In genomic region chrX:82741478-82741877, GRCm38 (mm10) we compare ENCODE assay signal across 23 mouse cellular contexts.
A peak's percentile ranks its signal among the peaks of the same experiment; 100 is the strongest.
DNase-seq lines count a peak whose midpoint lies in the region; ATAC-seq and TF ChIP-seq lines count a peak whose summit lies in the region.
"Had no signal": no experiment of that assay in that cellular context is flagged by ENCODE, and none has a peak within 500 bp of the region (broad histone marks: within the 10 kb centered on the region; RNA-seq: fewer than 3 reads in every experiment).

No protein-coding gene starts in this region.

- DNase-seq in midbrain, embryonic 11.5 days (ENCODE audit: low spot score, missing footprints) = no peak
- no peak for DNase-seq in midbrain, postnatal 0 days (ENCODE audit: low spot score)
- peak; percentile 13 for DNase-seq in ES-E14 (ENCODE audit: low read depth, low spot score)
- DNase-seq in urinary bladder, postnatal 14 days (ENCODE audit: low spot score) = no peak
- DNase-seq in B cell, adult 2 months = no peak
- DNase-seq: adrenal gland, postnatal 14 days; cerebellum, adult 18-20 months; cerebellum, adult 9-11 months; cerebellum, postnatal 36 days; forebrain, postnatal 0 days; gastrocnemius, postnatal 14 days; heart, adult 2 months; heart, postnatal 14 days had no signal

- H3K9ac ChIP-seq in midbrain, embryonic 11.5 days (ENCODE audit: low read length) = no peak overlapping the region
- H3K9ac ChIP-seq in midbrain, postnatal 0 days (replicated peaks; ENCODE audit: low read length, poor library complexity, severe bottlenecking) = no peak overlapping the region
- H3K9ac ChIP-seq in ES-E14 (ENCODE audit: insufficient read depth, low read depth, low read length, poor library complexity, severe bottlenecking) = no peak overlapping the region
- no peak overlapping the region for H3K9ac ChIP-seq in midbrain, embryonic 13.5 days (replicated peaks)
- H3K9ac ChIP-seq in neural tube, embryonic 15.5 days (replicated peaks) = no peak overlapping the region
- H3K9ac ChIP-seq: embryonic facial prominence, embryonic 15.5 days; forebrain, embryonic 12.5 days; forebrain, postnatal 0 days; heart, embryonic 15.5 days; hindbrain, embryonic 14.5 days had no signal

- ATAC-seq in midbrain, embryonic 11.5 days (ENCODE audit: low FRiP score) = peak; percentile 35
- ATAC-seq in midbrain, postnatal 0 days (ENCODE audit: low FRiP score) = no peak
- peak; percentile 50; the same call in 1 of the 2 replicates for ATAC-seq in midbrain, embryonic 13.5 days
- ATAC-seq in neural tube, embryonic 15.5 days (ENCODE audit: low FRiP score) = no peak
- ATAC-seq: activated CD4-positive, CD25-positive, alpha-beta regulatory T cell, adult 4 months; forebrain, postnatal 0 days had no signal

- no peak for TF ChIP-seq CTCF in midbrain, postnatal 0 days (IDR thresholded peaks at IDR 0.05)

- no peaks in the 10 kb centered on the region for H3K9me3 ChIP-seq in midbrain, embryonic 11.5 days (ENCODE audit: control insufficient read depth, low read length)
- no peaks in the 10 kb centered on the region for H3K9me3 ChIP-seq in midbrain, postnatal 0 days (ENCODE audit: low read length)
- H3K9me3 ChIP-seq in ES-E14 (ENCODE audit: control insufficient read depth, insufficient read depth, low read depth, low read length) = no peaks in the 10 kb centered on the region
- no peaks in the 10 kb centered on the region for H3K9me3 ChIP-seq in midbrain, embryonic 13.5 days
- H3K9me3 ChIP-seq in neural tube, embryonic 15.5 days (replicated peaks) = no peaks in the 10 kb centered on the region
- H3K9me3 ChIP-seq: embryonic facial prominence, embryonic 15.5 days; forebrain, embryonic 12.5 days; heart, embryonic 15.5 days had no signal

- H3K27me3 ChIP-seq in midbrain, embryonic 11.5 days (ENCODE audit: control insufficient read depth, insufficient read depth, low read length) = no peaks in the 10 kb centered on the region
- H3K27me3 ChIP-seq in midbrain, postnatal 0 days (ENCODE audit: insufficient read depth, low read length) = no peaks in the 10 kb centered on the region
- no peaks in the 10 kb centered on the region for H3K27me3 ChIP-seq in midbrain, embryonic 13.5 days
- no peaks in the 10 kb centered on the region for H3K27me3 ChIP-seq in neural tube, embryonic 15.5 days (replicated peaks)
- H3K27me3 ChIP-seq: CH12.LX; embryonic facial prominence, embryonic 15.5 days; forebrain, embryonic 12.5 days; heart, embryonic 15.5 days had no signal

- H3K4me3 ChIP-seq in midbrain, embryonic 11.5 days (ENCODE audit: low read depth, low read length) = no peak overlapping the region
- no peak overlapping the region for H3K4me3 ChIP-seq in midbrain, postnatal 0 days (ENCODE audit: low read depth, low read length)
- no peak overlapping the region for H3K4me3 ChIP-seq in ES-E14 (ENCODE audit: insufficient read depth in 1 of 2, low read depth in 1 of 2, low read length in 2 of 2, poor library complexity in 1 of 2, severe bottlenecking in 1 of 2)
- H3K4me3 ChIP-seq in midbrain, embryonic 13.5 days (replicated peaks) = no peak overlapping the region
- H3K4me3 ChIP-seq in neural tube, embryonic 15.5 days (replicated peaks) = no peak overlapping the region
- H3K4me3 ChIP-seq: embryonic facial prominence, embryonic 15.5 days; forebrain, embryonic 12.5 days; heart, adult 2 months; heart, embryonic 15.5 days had no signal

- no peaks in the 10 kb centered on the region for H3K4me1 ChIP-seq in midbrain, embryonic 11.5 days (ENCODE audit: control insufficient read depth, insufficient read depth, low read length)
- H3K4me1 ChIP-seq in midbrain, postnatal 0 days (ENCODE audit: insufficient read depth, low read length) = no peaks in the 10 kb centered on the region
- H3K4me1 ChIP-seq in ES-E14 (ENCODE audit: control insufficient read depth in 2 of 2, insufficient read depth in 2 of 2, low read length in 2 of 2, poor library complexity in 1 of 2) = no peaks in the 10 kb centered on the region
- no peaks in the 10 kb centered on the region for H3K4me1 ChIP-seq in midbrain, embryonic 13.5 days (replicated peaks)
- no peaks in the 10 kb centered on the region for H3K4me1 ChIP-seq in neural tube, embryonic 15.5 days
- H3K4me1 ChIP-seq: embryonic facial prominence, embryonic 15.5 days; forebrain, embryonic 12.5 days; heart, embryonic 15.5 days had no signal

- in situ Hi-C loops in ES-E14 (cut with MboI; ENCODE audit: low sequenced_read_pairs in 2 of 2, unreplicated experiment in 2 of 2) = no loop called here

- H3K36me3 ChIP-seq in midbrain, embryonic 11.5 days (ENCODE audit: control insufficient read depth, insufficient read depth, low read length) = no peaks in the 10 kb centered on the region
- no peaks in the 10 kb centered on the region for H3K36me3 ChIP-seq in midbrain, postnatal 0 days (ENCODE audit: insufficient read depth, low read length)
- H3K36me3 ChIP-seq in ES-E14 (ENCODE audit: control insufficient read depth, insufficient read depth, low read length, poor library complexity, severe bottlenecking) = no peaks in the 10 kb centered on the region
- no peaks in the 10 kb centered on the region for H3K36me3 ChIP-seq in midbrain, embryonic 13.5 days
- no peaks in the 10 kb centered on the region for H3K36me3 ChIP-seq in neural tube, embryonic 15.5 days
- H3K36me3 ChIP-seq: embryonic facial prominence, embryonic 15.5 days; forebrain, embryonic 12.5 days; G1E; heart, embryonic 15.5 days had no signal

- no peak overlapping the region for H3K27ac ChIP-seq in midbrain, embryonic 11.5 days (ENCODE audit: low read depth, low read length)
- H3K27ac ChIP-seq in midbrain, postnatal 0 days (ENCODE audit: low read depth, low read length) = no peak overlapping the region
- no peak overlapping the region for H3K27ac ChIP-seq in ES-E14 (ENCODE audit: insufficient read depth, low read depth, low read length, poor library complexity, severe bottlenecking)
- H3K27ac ChIP-seq in midbrain, embryonic 13.5 days = no peak overlapping the region
- H3K27ac ChIP-seq in neural tube, embryonic 15.5 days (replicated peaks) = no peak overlapping the region
- H3K27ac ChIP-seq: embryonic facial prominence, embryonic 15.5 days; forebrain, embryonic 12.5 days; heart, adult 2 months; heart, embryonic 15.5 days; hindbrain, embryonic 14.5 days had no signal

- H3K4me2 ChIP-seq in midbrain, embryonic 11.5 days = no peak overlapping the region
- H3K4me2 ChIP-seq in midbrain, postnatal 0 days (ENCODE audit: low read depth, low read length, poor library complexity, severe bottlenecking) = no peak overlapping the region
- no peak overlapping the region for H3K4me2 ChIP-seq in midbrain, embryonic 13.5 days (replicated peaks)
- H3K4me2 ChIP-seq in neural tube, embryonic 15.5 days = no peak overlapping the region
- H3K4me2 ChIP-seq: embryonic facial prominence, embryonic 15.5 days; forebrain, embryonic 12.5 days; heart, embryonic 11.5 days; heart, embryonic 15.5 days; hindbrain, embryonic 14.5 days had no signal

TF ChIP-seq in ES-E14, 5 proteins besides CTCF, POLR2A, EP300 and RAD21:
- TF ChIP-seq ZNF384 (IDR thresholded peaks at IDR 0.05; ENCODE audit: low read depth, low read length) (no peak), CHD2 (IDR thresholded peaks at IDR 0.05; ENCODE audit: low read depth, low read length) (no peak), ZC3H11A (IDR thresholded peaks at IDR 0.05; ENCODE audit: borderline replicate concordance, low read depth, low read length) (no peak), MAFK (IDR thresholded peaks at IDR 0.05; ENCODE audit: insufficient read depth, low read depth, low read length) (no peak), HCFC1 (IDR thresholded peaks at IDR 0.05; ENCODE audit: borderline replicate concordance, insufficient read depth, low read length) (no peak)

Comparison
In these comparisons a context has a peak if more than half of its experiments do, and no peak if none do; other contexts are left out.
1. ATAC-seq: peak in midbrain, embryonic 11.5 days (single experiment) and midbrain, embryonic 13.5 days (single experiment); none in midbrain, postnatal 0 days (single experiment) and neural tube, embryonic 15.5 days (single experiment).